Mouse (Mus musculus) cerebellum, adult 2 months (tissue): ENCODE data around the gene Spint2. TPM values are rescaled to one million over a fixed set of nuclear protein-coding genes. Genes with fewer than 3 reads are reported as not detected.

Experiments
- DNase-seq, 2 experiments: peaks; one replicate each; pipeline ENCODE4 v3.0.0; 2021
- H3K27ac ChIP-seq: fragments of 200-500 bp; 2 replicates; pipeline ENCODE4 v1.5.1; 2012; ENCODE audit warnings: low read length, control low read depth, inconsistent platforms; ENCODE audit not compliant: insufficient read depth
- H3K27me3 ChIP-seq: fragments of 200-500 bp; 2 replicates; pipeline ENCODE4 v1.6.1; 2012; ENCODE audit warnings: inconsistent platforms, mild to moderate bottlenecking, low read length, moderate library complexity; ENCODE audit not compliant: control insufficient read depth, insufficient read depth
- H3K4me1 ChIP-seq: fragments of 200-500 bp; 2 replicates; pipeline ENCODE4 v1.6.1; 2011; ENCODE audit warnings: low read length; ENCODE audit not compliant: control insufficient read depth, insufficient read depth
- H3K4me3 ChIP-seq: fragments of 200-500 bp; replicated peaks from 2 replicates; pipeline ENCODE3; 2011; ENCODE audit warnings: mild to moderate bottlenecking, low read depth, low read length, control low read depth; ENCODE audit not compliant: insufficient read depth
- CTCF ChIP-seq: fragments of 200-500 bp; IDR thresholded peaks from 2 replicates; pipeline ENCODE4 v1.5.1; 2011; ENCODE audit warnings: low read depth, mild to moderate bottlenecking, control low read depth, low read length, moderate library complexity, borderline replicate concordance; ENCODE audit not compliant: insufficient read depth
- POLR2A ChIP-seq: fragments of 200-500 bp; IDR thresholded peaks from 2 replicates; pipeline ENCODE4 v1.6.1; 2011; ENCODE audit warnings: low read length, control low read depth, borderline replicate concordance; ENCODE audit not compliant: insufficient read depth
- WGBS: fragments of 180-500 bp; shearing (Covaris S2); methylation state at CpG from one replicate; pipeline ENCODE4 v1.1.7; 2018; 5-methylcytosine and 5-hydroxymethylcytosine counted together
- polyA plus RNA-seq: library from polyadenylated mRNA; depleted of rRNA; stranded (reverse); fragments of >200 nt; gene quantifications from 2 replicates; pipeline ENCODE4 v1.2.3, GENCODE M21; 2012

Spint2 gene
- polyA plus RNA-seq, 1 experiment = 46.2 TPM

- H3K27me3 ChIP-seq = no peaks in the 10 kb centered on the region
- DNase-seq = no peak
- H3K4me3 ChIP-seq = no peak overlapping the region
- 83% methylated on average over 7 of the region's 7 CpGs for WGBS
- peaks cover 4% of the 10 kb centered on the region for H3K4me1 ChIP-seq
- TF ChIP-seq CTCF = no peak
- TF ChIP-seq POLR2A = no peak
- H3K27ac ChIP-seq = no peak overlapping the region
Observed at GRCm38 (mm10) chr7:29265636-29266035, 16.1 kb downstream of the Spint2 start.

GRCm38 (mm10) chr7:29263831-29264230 lies 17.9 kb downstream of the Spint2 start:
- Histone ChIP-seq H3K4me1 (no peaks in the 10 kb centered on the region), H3K27me3 (no peaks in the 10 kb centered on the region), H3K27ac (no peak overlapping the region), H3K4me3 (no peak overlapping the region)
- WGBS = 88% methylated on average over 3 of the region's 3 CpGs
- TF ChIP-seq CTCF (no peak), POLR2A (no peak)
- DNase-seq = no peak

- DNase-seq = no peak
- H3K27ac ChIP-seq = no peak overlapping the region
- no peaks in the 10 kb centered on the region for H3K27me3 ChIP-seq
- H3K4me1 ChIP-seq = no peaks in the 10 kb centered on the region
- no peak overlapping the region for H3K4me3 ChIP-seq
- TF ChIP-seq POLR2A (no peak), CTCF (no peak)
- WGBS = 65% methylated on average over 6 of the region's 6 CpGs
Observed at GRCm38 (mm10) chr7:29262151-29262550, 19.6 kb downstream of the Spint2 start.

GRCm38 (mm10) chr7:29259781-29260730 lies 21.7 kb downstream of the Spint2 start:
- DNase-seq = no peak
- Histone ChIP-seq H3K4me1 (no peaks in the 10 kb centered on the region), H3K27ac (no peak overlapping the region), H3K4me3 (no peak overlapping the region), H3K27me3 (no peaks in the 10 kb centered on the region)
- 59% methylated on average over 10 of the region's 10 CpGs for WGBS
- TF ChIP-seq CTCF = no peak
- TF ChIP-seq POLR2A = no peak

GRCm38 (mm10) chr7:29257368-29257767 lies 24.3 kb downstream of the Spint2 start:
- Histone ChIP-seq H3K4me1 (no peaks in the 10 kb centered on the region), H3K27ac (no peak overlapping the region), H3K27me3 (no peaks in the 10 kb centered on the region), H3K4me3 (no peak overlapping the region)
- 53% methylated on average over 1 of the region's 1 CpGs for WGBS
- DNase-seq = no peak
- TF ChIP-seq POLR2A = no peak
- no peak for TF ChIP-seq CTCF

GRCm38 (mm10) chr7:29255875-29256274 lies 25.8 kb downstream of the Spint2 start:
- no peaks in the 10 kb centered on the region for H3K27me3 ChIP-seq
- no peak overlapping the region for H3K4me3 ChIP-seq
- H3K27ac ChIP-seq = no peak overlapping the region
- TF ChIP-seq POLR2A (no peak), CTCF (no peak)
- no peaks in the 10 kb centered on the region for H3K4me1 ChIP-seq
- 61% methylated on average over 4 of the region's 4 CpGs for WGBS
- no peak for DNase-seq

GRCm38 (mm10) chr7:29253842-29254241 lies 27.9 kb downstream of the Spint2 start:
- TF ChIP-seq POLR2A (no peak), CTCF (no peak)
- no peak for DNase-seq
- 82% methylated on average over 5 of the region's 5 CpGs for WGBS
- no peaks in the 10 kb centered on the region for H3K27me3 ChIP-seq
- no peak overlapping the region for H3K4me3 ChIP-seq
- H3K4me1 ChIP-seq = no peaks in the 10 kb centered on the region
- H3K27ac ChIP-seq = no peak overlapping the region

GRCm38 (mm10) chr7:29251166-29251565 lies 30.5 kb downstream of the Spint2 start:
- 92% methylated on average over 3 of the region's 3 CpGs for WGBS
- no peak overlapping the region for H3K4me3 ChIP-seq
- H3K27me3 ChIP-seq = no peaks in the 10 kb centered on the region
- no peak for TF ChIP-seq POLR2A
- no peak for TF ChIP-seq CTCF
- no peak overlapping the region for H3K27ac ChIP-seq
- DNase-seq = no peak
- H3K4me1 ChIP-seq = no peaks in the 10 kb centered on the region
